Mouse (Mus musculus) gastrocnemius, postnatal 14 days (tissue): ENCODE data around the gene Tspyl1. TPM values are rescaled to one million over a fixed set of nuclear protein-coding genes. Genes with fewer than 3 reads are reported as not detected.
"Not testable (repeated sequence)": the region's sequence is repeated elsewhere in the genome, so short reads cannot be mapped to it uniquely, and the experiment has no call there.

ENCODE experiments used
- DNase-seq: peaks from one replicate; pipeline ENCODE4 v3.0.0; 2021; ENCODE audit warnings: mixed read lengths
- intact Hi-C: fragments of 180-260 bp; cut with DNase I; formaldehyde crosslinking; loops from one replicate; pipeline ENCODE4 v1.15.1; 2025; ENCODE audit warnings: low total_unique reads
- long read RNA-seq, 2 experiments: library from polyadenylated mRNA; stranded (forward); transcript quantifications; one replicate each; pipeline ENCODE4 v2.0.0; 2021
- total RNA-seq, 2 experiments: library from RNA; stranded (reverse); gene quantifications; 2 replicates each; pipeline ENCODE4 v1.2.3; 2021

Tspyl1 gene
- 10 to 100 TPM; 45.4 to 46.9 TPM for total RNA-seq
- long read RNA-seq, experiment 1, transcript Tspyl1-201 (1 exons, 3,086 nt), result major isoform, 107 of 107 reads
- long read RNA-seq, experiment 1, partial matches to known transcripts, result 0 of 107 reads
- long read RNA-seq, experiment 1, other reads (novel, unspliced or antisense), result 0 of 107 reads
- long read RNA-seq, experiment 2, transcript Tspyl1-201 (1 exons, 3,086 nt), result major isoform, 136 of 136 reads
- long read RNA-seq, experiment 2, partial matches to known transcripts, result 0 of 136 reads
- long read RNA-seq, experiment 2, other reads (novel, unspliced or antisense), result 0 of 136 reads

DNA sequence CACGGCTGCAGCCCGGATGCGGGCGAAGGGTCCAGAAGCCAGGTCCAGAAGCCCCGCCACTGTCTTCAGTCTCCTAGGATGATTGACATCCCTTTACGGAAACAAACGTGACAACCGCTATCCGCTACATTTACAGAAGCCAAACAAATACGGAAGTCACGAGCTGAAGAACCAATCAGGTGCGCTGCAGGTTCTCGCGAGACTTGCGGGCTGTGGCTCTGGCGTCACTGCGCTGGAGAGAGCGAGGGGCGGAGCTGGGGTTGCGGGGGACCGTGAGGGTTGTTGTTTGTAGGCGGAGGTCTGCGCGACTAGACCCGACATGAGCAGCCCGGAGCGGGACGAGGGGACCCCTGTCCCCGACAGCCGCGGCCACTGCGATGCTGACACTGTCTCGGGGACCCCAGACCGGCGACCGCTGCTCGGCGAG, at the start of gene Tspyl1:
Tspyl1 (plus strand) TSS at position 229 of the 427 bp plus-strand sequence.
- intact Hi-C loops, result loop anchor here (5.0 kb wide), 1 partner anchor 250 kb away; no protein-coding TSS in a partner anchor
- peak; percentile 98 for DNase-seq

DNA sequence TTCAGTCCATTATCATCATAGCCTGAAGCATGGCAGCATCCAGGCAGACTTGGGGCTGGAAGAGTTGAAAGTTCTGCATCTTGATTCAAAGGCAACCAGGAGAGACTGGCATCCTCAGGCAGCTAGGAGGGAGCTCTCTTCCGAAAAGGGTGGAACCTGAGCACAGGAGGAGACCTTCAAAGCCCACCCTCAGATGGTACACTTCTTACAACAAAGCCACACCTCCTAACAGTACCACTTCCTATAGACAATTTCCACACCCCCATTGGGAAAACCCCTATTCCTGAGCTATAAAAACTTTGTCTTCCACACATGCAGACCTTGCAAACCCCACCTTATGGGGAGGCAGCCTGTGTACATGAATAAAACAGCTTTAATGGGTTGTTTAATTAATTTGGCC, 48.6 kb upstream of the Tspyl1 start:
- DNase-seq, result no peak
- intact Hi-C loops, result no loop called here

DNA sequence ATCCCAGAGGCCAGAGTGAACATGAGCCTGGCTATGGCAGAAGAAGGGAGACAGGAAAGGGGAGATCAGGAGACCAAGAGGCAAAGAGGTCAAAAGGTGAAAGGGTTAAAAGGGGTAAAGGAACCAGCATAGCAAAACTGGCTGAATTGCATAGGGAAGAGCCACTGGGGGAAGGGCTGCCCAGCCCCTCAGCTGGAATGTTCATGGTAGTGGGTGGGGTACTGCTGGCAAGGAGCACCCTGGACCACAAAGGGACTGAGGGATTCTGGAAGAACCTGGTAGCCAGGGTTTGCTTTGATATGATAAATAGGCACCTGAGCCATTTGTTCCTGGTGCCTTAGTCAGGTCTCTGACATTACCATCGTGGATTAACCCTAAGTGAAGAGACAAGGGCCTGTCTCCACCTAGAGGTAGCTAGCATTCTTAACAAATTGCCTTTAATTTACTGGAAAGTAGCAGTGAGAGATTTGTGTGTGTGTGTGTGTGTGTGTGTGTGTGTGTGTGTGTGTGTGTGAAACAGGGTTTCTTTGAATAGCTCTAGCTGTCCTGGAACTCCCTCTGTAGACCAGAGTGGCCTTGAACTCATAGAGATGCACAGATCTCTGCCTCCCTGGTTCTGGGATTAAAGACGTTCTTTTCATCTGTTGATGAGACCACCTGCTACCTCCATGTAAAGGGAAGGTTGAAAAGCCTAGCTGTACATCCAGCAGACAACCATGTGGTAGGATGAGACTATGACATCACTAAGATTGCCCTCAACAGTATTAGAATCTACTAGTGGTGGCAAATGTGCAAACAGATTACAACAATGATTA, 47.9 kb upstream of the Tspyl1 start:
- intact Hi-C loops, result no loop called here
- DNase-seq, result no peak

GRCm38 (mm10) chr10:34235384-34235783, 46.6 kb upstream of the Tspyl1 start:
- DNase-seq, result no peak
- intact Hi-C loops, result no loop called here

DNA sequence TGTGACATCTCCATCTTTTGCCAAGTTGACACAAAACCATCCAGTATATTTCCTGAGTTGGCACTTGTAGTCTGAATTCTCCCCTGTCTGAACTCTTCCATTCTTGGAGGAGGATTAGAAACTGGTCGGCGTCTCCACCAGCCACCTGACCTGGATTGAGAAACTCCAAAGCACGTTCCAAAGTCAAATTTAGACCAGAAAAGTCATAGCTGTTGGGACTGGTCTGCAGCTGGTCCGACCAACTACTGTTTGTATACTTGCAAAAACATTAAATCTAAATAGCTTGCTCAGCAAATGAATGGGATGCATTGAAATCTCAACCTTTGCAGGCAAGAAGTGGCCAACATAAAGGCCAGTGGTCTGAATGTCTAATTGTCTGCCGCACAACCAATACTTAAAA, 45.4 kb upstream of the Tspyl1 start:
- intact Hi-C loops, result no loop called here
- no peak for DNase-seq

- DNase-seq, result no peak
- intact Hi-C loops, result no loop called here
Observed at GRCm38 (mm10) chr10:34238536-34238935, 43.5 kb upstream of the Tspyl1 start.

GRCm38 (mm10) chr10:34244745-34245144, 37.2 kb upstream of the Tspyl1 start:
- DNase-seq, result no peak
- intact Hi-C loops, result no loop called here

GRCm38 (mm10) chr10:34246106-34246505, 35.9 kb upstream of the Tspyl1 start:
- intact Hi-C loops, result no loop called here
- DNase-seq, result no peak

DNA sequence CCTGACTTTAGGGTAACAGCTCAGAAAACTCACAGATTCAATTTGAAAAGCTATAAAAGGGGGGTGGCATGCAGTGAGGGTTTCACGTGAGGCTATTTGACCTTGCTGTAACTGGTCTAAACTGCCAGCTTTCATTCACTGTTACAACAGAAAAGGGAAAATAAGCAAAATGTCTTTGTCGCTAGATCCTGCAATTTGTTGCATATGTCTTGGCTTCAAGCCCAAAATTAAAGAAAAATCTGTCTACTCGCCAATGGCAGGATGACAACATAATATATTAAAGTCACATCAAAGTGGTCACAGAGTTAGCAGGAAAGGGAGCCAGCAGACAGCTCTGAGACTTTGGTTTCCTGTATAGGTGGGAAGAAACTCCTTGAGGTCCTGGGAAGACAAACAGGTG, 34.2 kb upstream of the Tspyl1 start:
- DNase-seq, result no peak
- intact Hi-C loops, result no loop called here

- intact Hi-C loops, result no loop called here
- no peak for DNase-seq
Observed at GRCm38 (mm10) chr10:34249594-34249993, 32.4 kb upstream of the Tspyl1 start.

- intact Hi-C loops, DNase-seq: not testable (repeated sequence)
Observed at GRCm38 (mm10) chr10:34252833-34253232, 29.2 kb upstream of the Tspyl1 start.

DNA sequence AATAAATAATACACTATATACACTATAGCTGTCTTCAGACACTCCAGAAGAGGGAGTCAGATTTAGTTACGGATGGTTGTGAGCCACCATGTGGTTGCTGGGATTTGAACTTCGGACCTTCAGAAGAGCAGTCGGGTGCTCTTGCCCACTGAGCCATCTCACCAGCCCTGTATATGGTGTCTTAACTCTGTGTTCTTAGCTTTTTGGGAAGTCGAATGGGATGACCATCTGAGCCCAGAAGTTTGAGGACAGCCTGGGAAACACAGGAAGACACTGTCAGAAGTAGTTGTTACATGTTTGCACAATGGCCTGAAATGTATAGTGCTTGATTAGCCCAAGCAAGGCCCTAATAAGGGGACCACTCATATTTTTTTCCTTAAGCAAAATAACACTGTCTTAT, 16.9 kb upstream of the Tspyl1 start:
- no peak for DNase-seq
- intact Hi-C loops, result no loop called here

- no peak for DNase-seq
- intact Hi-C loops, result no loop called here
Observed at GRCm38 (mm10) chr10:34267312-34268070, 14.5 kb upstream of the Tspyl1 start.

GRCm38 (mm10) chr10:34271681-34272080, 10.3 kb upstream of the Tspyl1 start:
- no peak for DNase-seq
- intact Hi-C loops, result no loop called here

DNA sequence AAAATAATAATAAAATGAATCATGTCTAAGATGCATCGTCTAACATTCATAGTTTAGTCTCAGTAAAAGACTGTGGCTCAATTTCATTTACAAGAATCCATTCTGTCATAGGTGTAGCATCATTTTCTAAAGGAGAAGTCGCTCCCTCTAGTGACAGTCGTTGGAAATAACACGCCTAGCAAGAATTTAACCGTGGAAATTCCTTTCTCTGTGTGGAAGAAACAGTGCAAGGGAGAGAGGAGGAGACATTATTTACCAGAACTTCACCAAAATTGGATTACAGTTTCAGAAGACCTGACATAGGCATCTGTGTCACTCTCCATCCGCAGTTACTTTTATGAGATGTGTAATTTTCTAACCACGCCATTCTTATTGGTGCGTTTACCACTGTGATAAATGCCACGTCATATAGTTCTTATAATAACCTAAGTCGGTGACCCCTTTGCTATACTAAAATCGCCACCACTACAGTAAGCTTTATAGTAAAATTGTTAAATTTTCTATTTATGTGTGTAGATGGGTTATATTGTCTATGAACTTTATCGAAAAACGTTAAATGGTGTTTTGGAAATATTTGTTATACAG, 1.3 kb upstream of the Tspyl1 start:
- intact Hi-C loops, result loop anchor here (5.0 kb wide), 1 partner anchor 248 kb away; no protein-coding TSS in a partner anchor

GRCm38 (mm10) chr10:34281211-34281961, 604 bp upstream of the Tspyl1 start:
- intact Hi-C loops, result loop anchor here (5.0 kb wide), 1 partner anchor 249 kb away; no protein-coding TSS in a partner anchor
- no peak for DNase-seq

More for the DNA sequence above, 1.3 kb upstream of the Tspyl1 start:
- no peak for DNase-seq

DNA sequence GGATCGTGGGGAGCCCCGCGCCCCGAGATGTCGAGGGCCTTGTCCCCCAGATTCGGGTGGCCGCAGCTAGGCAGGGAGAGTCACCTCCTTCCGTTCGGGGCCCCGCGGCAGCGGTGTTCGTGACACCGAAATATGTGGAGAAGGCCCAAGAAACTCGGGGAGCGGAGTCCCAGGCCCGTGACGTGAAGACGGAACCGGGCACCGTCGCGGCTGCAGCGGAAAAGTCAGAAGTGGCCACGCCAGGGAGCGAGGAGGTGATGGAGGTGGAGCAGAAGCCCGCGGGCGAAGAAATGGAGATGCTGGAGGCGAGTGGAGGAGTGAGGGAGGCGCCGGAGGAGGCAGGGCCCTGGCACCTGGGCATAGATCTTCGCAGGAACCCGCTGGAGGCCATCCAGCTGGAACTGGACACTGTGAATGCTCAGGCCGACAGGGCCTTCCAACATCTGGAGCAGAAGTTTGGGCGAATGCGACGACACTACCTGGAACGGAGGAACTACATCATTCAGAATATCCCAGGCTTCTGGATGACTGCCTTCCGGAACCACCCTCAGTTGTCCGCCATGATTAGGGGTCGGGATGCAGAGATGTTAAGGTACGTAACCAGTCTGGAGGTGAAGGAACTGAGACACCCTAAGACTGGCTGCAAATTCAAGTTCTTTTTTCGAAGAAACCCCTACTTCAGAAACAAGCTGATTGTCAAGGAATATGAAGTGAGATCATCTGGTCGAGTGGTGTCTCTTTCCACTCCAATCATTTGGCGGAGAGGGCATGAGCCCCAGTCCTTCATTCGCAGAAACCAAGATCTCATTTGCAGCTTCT, 639 bp downstream of the Tspyl1 start:
- peak; percentile 62 for DNase-seq
- intact Hi-C loops, result loop anchor here (5.0 kb wide), 1 partner anchor 250 kb away; no protein-coding TSS in a partner anchor

GRCm38 (mm10) chr10:34296911-34297298, 14.9 kb downstream of the Tspyl1 start:
- no peak for DNase-seq
- intact Hi-C loops, result no loop called here
